Mouse (Mus musculus) regulatory T cell (primary cell): ENCODE data around the gene Braf.

Experiments
- in situ Hi-C: fragments of 300-600 bp; cut with MboI, MseI; formaldehyde crosslinking; loops from one replicate; pipeline ENCODE4 v1.15.1; 2025; ENCODE audit warnings: high pct_unique_total_duplicates

Braf gene

DNA sequence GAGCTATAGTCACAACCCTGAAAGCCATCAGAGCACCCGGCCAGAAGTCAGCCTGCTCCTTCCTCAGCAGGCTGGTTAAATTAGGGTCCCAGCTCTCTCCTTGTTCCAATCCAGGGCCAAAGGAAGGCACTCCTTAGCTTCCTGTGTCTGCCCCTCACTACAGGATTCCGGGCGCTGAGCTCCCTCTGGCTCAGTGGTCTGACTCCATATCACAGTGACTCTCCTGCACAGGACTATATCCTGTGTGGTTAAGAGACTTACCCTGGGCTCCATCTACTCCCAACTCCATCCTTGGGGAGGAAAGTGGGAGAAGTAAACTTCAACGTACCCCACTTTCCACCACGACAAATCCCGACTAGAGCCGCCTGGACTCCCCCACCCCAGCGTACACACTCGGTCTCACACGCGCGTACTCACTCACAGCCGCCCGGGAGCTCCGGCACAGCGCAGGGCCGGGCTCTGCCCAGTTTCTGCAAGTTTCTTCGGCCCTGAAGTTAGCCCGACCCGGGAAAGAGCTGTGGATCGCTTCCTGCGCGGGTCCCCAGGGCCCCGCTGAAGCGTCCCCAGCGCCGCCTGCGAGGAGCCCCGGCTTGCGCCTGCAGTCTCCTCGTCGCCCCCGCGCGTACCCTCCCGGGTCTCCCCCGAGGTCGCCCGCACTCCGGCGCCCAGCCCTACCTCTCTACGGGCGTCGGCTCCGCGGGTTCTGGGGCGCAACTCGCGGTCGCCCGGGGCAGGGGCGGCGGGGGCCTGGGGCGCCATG lies 168.2 kb downstream of the Braf start:
- in situ Hi-C loops: no loop called here

DNA sequence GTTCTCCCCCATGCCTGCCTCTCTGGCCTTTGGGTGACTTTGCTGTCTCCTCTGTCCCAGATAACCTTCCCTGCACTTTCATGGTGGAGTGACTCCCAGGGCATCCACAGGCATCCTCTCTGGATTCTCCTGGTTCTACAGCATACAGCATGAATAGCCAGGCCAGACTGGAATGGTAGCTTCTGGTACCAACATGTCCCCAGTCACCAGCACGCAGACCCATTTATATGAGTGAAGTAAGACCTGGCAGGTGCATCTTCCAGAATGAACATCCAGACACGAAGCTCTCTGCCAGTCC lies 169.7 kb downstream of the Braf start:
- in situ Hi-C loops: no loop called here

DNA sequence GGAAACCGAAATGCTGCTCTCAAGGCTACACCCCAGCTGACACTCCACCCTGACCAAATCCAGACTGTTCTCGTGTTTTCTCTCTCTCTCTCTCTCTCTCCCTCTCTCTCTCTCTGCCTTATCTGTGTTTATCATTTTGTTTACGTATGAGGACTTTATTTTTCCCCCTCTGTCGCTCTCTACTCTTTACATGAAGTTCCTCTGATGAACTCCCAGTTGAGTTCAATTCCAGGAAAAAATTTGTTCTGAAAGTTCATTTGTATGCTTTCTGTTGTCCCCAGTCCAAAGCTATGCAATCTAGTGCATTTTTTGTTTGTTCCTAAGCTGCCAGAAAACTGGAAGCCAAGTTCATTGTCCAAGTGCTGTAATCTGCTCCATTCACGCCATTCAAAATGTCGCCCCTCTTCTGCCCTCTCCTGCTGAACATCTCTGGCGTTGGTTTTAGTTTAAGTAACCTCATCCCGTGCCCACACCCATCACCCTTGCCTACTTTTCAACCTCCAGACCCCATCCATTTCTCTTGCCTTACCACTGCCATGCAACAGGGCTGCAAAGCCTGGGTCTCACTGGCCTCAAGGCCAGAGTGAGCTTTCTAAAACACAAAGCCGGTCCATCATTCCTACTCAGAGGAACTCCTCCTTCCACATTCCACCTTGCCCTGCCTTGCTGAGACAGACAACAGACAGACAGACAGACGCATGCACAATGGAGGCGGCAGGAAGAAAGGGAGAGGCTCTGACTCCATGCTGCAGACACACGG lies 170.2 kb downstream of the Braf start:
- in situ Hi-C loops: no loop called here
